Mouse (Mus musculus): Measurements from ENCODE around the gene Gpd1. TPM values are rescaled to one million over a fixed set of nuclear protein-coding genes. Genes with fewer than 3 reads are reported as not detected.

Gpd1 gene
- 1.8 TPM for polyA plus RNA-seq (2015; fragmentation: Illumina TruSeq; extraction: RNeasy Lipid Tissue Mini Kit (QIAGEN cat#74804); ENCODE audit: insufficient read depth, low replicate concordance)

GRCm38 (mm10) chr15:99717386-99718334 lies at the start of gene Gpd1:
Gene Gpd1, plus strand, starts transcription at chr15:99717515.

GRCm38 (mm10) chr15:99670154-99670821 lies 47.0 kb upstream of the Gpd1 start, which contains the start of gene Asic1:
Gene Asic1, plus strand, starts transcription at chr15:99670368.

GRCm38 (mm10) chr15:99701999-99702900 lies 15.1 kb upstream of the Gpd1 start, which contains the start of gene Smarcd1:
Gene Smarcd1, plus strand, starts transcription at chr15:99702129.

GRCm38 (mm10) chr15:99705440-99706048 lies 11.8 kb upstream of the Gpd1 start, which contains the start of gene Gm17349:
Gene Gm17349, minus strand, starts transcription at chr15:99705490.

GRCm38 (mm10) chr15:99725341-99726155 lies 8.2 kb downstream of the Gpd1 start, which contains the start of gene Cox14:
Gene Cox14, plus strand, starts transcription at chr15:99725618.

GRCm38 (mm10) chr15:99772881-99772924 lies 55.4 kb downstream of the Gpd1 start, which contains the start of gene Cers5:
Gene Cers5, minus strand, starts transcription at chr15:99772885.

Other genes starting within 250 kb of the Gpd1 start
- 7.1 TPM for gene Bcdin3d, start 242.8 kb upstream of the Gpd1 start, polyA plus RNA-seq (2015; fragmentation: Illumina TruSeq; extraction: RNeasy Lipid Tissue Mini Kit (QIAGEN cat#74804); ENCODE audit: insufficient read depth, low replicate concordance)
- not detected for gene Faim2, start 189.3 kb upstream of the Gpd1 start, polyA plus RNA-seq (2015; fragmentation: Illumina TruSeq; extraction: RNeasy Lipid Tissue Mini Kit (QIAGEN cat#74804); ENCODE audit: insufficient read depth, low replicate concordance)
- not detected for gene Aqp2, start 138.5 kb upstream of the Gpd1 start, polyA plus RNA-seq (2015; fragmentation: Illumina TruSeq; extraction: RNeasy Lipid Tissue Mini Kit (QIAGEN cat#74804); ENCODE audit: insufficient read depth, low replicate concordance)
- not detected for gene Aqp5, start 126.7 kb upstream of the Gpd1 start, polyA plus RNA-seq (2015; fragmentation: Illumina TruSeq; extraction: RNeasy Lipid Tissue Mini Kit (QIAGEN cat#74804); ENCODE audit: insufficient read depth, low replicate concordance)
- not detected for gene Aqp6, start 116.1 kb upstream of the Gpd1 start, polyA plus RNA-seq (2015; fragmentation: Illumina TruSeq; extraction: RNeasy Lipid Tissue Mini Kit (QIAGEN cat#74804); ENCODE audit: insufficient read depth, low replicate concordance)
- gene Racgap1, start 65.9 kb upstream of the Gpd1 start, polyA plus RNA-seq (2015; fragmentation: Illumina TruSeq; extraction: RNeasy Lipid Tissue Mini Kit (QIAGEN cat#74804); ENCODE audit: insufficient read depth, low replicate concordance), result 26.0 TPM
- 1.6 TPM for gene Asic1, start 47.1 kb upstream of the Gpd1 start, polyA plus RNA-seq (2015; fragmentation: Illumina TruSeq; extraction: RNeasy Lipid Tissue Mini Kit (QIAGEN cat#74804); ENCODE audit: insufficient read depth, low replicate concordance)
- gene Smarcd1, start 15.4 kb upstream of the Gpd1 start, polyA plus RNA-seq (2015; fragmentation: Illumina TruSeq; extraction: RNeasy Lipid Tissue Mini Kit (QIAGEN cat#74804); ENCODE audit: insufficient read depth, low replicate concordance), result 28.5 TPM
- gene Gm17349, start 12.0 kb upstream of the Gpd1 start, polyA plus RNA-seq (2015; fragmentation: Illumina TruSeq; extraction: RNeasy Lipid Tissue Mini Kit (QIAGEN cat#74804); ENCODE audit: insufficient read depth, low replicate concordance), result not detected
- 30.0 TPM for gene Cox14, start 8.1 kb downstream of the Gpd1 start, polyA plus RNA-seq (2015; fragmentation: Illumina TruSeq; extraction: RNeasy Lipid Tissue Mini Kit (QIAGEN cat#74804); ENCODE audit: insufficient read depth, low replicate concordance)
- 67.1 TPM for gene Cers5, start 55.4 kb downstream of the Gpd1 start, polyA plus RNA-seq (2015; fragmentation: Illumina TruSeq; extraction: RNeasy Lipid Tissue Mini Kit (QIAGEN cat#74804); ENCODE audit: insufficient read depth, low replicate concordance)
- 42.1 TPM for gene Lima1, start 157.9 kb downstream of the Gpd1 start, polyA plus RNA-seq (2015; fragmentation: Illumina TruSeq; extraction: RNeasy Lipid Tissue Mini Kit (QIAGEN cat#74804); ENCODE audit: insufficient read depth, low replicate concordance)
- gene Fam186a, start 249.5 kb downstream of the Gpd1 start, polyA plus RNA-seq (2015; fragmentation: Illumina TruSeq; extraction: RNeasy Lipid Tissue Mini Kit (QIAGEN cat#74804); ENCODE audit: insufficient read depth, low replicate concordance), result not detected

Data from spleen, adult 10 weeks (tissue).